Mouse (Mus musculus) heart, adult 2 months (tissue): ENCODE data around the gene Gm13889. TPM values are rescaled to one million over a fixed set of nuclear protein-coding genes. Genes with fewer than 3 reads are reported as not detected.

Experiments
- DNase-seq, 2 experiments: peaks; one replicate each; pipeline ENCODE4 v3.0.0; 2021
- H3K27ac ChIP-seq: fragments of 200-600 bp; 2 replicates; pipeline ENCODE4 v1.8.1; 2022
- H3K27me3 ChIP-seq: fragments of 200-500 bp; 2 replicates; pipeline ENCODE4 v1.6.1; 2012; ENCODE audit warnings: mild to moderate bottlenecking, low read length, inconsistent platforms, mixed read lengths; ENCODE audit not compliant: control insufficient read depth, insufficient read depth
- H3K36me3 ChIP-seq: fragments of 200-500 bp; 2 replicates; pipeline ENCODE4 v1.6.1; 2012; ENCODE audit warnings: low read length, inconsistent platforms; ENCODE audit not compliant: control insufficient read depth, insufficient read depth
- H3K4me1 ChIP-seq: fragments of 200-500 bp; 2 replicates; pipeline ENCODE4 v1.6.1; 2011; ENCODE audit warnings: low read length; ENCODE audit not compliant: control insufficient read depth, insufficient read depth
- H3K4me3 ChIP-seq: fragments of 200-600 bp; 2 replicates; pipeline ENCODE4 v1.8.1; 2022
- H3K79me2 ChIP-seq: fragments of 200-500 bp; replicated peaks from 2 replicates; pipeline ENCODE4 v1.6.1; 2012; ENCODE audit warnings: mild to moderate bottlenecking, inconsistent platforms, low read length, moderate library complexity, mixed read lengths; ENCODE audit not compliant: control insufficient read depth, insufficient read depth
- H3K9ac ChIP-seq: fragments of 200-500 bp; 2 replicates; pipeline ENCODE4 v1.6.1; 2012; ENCODE audit warnings: low read depth, mild to moderate bottlenecking, control low read depth, inconsistent platforms, low read length, mixed read lengths
- CTCF ChIP-seq: fragments of 200-600 bp; IDR thresholded peaks from 2 replicates; pipeline ENCODE4 v1.8.1; 2022; ENCODE audit warnings: antibody characterized with exemption, mild to moderate bottlenecking, moderate library complexity
- EP300 ChIP-seq: fragments of 200-500 bp; IDR thresholded peaks from 2 replicates; pipeline ENCODE4 v1.6.1; 2011; ENCODE audit warnings: low read depth, low read length, control low read depth; ENCODE audit not compliant: insufficient read depth
- POLR2A ChIP-seq: fragments of 200-500 bp; IDR thresholded peaks from 2 replicates; pipeline ENCODE4 v1.6.1; 2011; ENCODE audit warnings: mild to moderate bottlenecking, low read depth, low read length, control low read depth; ENCODE audit not compliant: insufficient read depth
- WGBS: fragments of 180-500 bp; shearing (Covaris S2); methylation state at CpG from one replicate; pipeline ENCODE4 v1.1.7; 2018; 5-methylcytosine and 5-hydroxymethylcytosine counted together
- intact Hi-C: fragments of 180-260 bp; cut with DNase I; formaldehyde crosslinking; loops from one replicate; pipeline ENCODE4 v1.15.1; 2025
- polyA plus RNA-seq: library from polyadenylated mRNA; depleted of rRNA; stranded (reverse); fragments of >200 nt; gene quantifications from 2 replicates; pipeline ENCODE4 v1.2.3, GENCODE M21; 2012
- total RNA-seq, 2 experiments: library from RNA; stranded (reverse); gene quantifications; 2 replicates each; pipeline ENCODE4 v1.2.3; 2021

Gene Gm13889
- total and polyA plus RNA-seq, 3 experiments: 8.3 to 12.4 (median 9.4) TPM

DNA sequence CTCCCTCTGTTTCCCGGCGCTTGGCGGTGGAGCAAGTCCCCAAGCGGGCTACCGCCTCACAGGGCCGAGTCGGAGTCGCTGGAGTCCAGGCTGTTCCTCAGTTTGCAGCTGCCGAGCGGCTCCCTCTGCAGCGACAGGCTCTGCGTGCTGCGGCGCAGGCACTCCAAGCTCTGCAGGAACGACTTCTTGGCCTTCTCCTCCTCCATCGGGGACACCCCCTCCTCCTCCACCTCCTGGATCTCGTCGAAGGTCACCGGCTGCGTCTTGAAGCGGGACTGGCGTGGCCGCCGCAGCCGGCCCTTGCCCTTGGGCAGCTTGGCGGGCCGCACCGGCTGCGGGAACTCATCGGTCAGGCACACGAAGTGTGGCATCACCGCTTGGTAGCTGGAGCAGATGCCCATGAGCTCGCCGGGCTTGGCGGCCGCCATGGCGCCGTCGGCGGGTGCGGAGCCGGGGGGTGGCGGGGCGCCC is 635 bp downstream of the Gm13889 start:
- intact Hi-C loops: loop anchor here (2.0 to 5.0 kb wide), 2 partner anchors 46 to 49 kb away; no protein-coding TSS in a partner anchor
- peak; percentile 66 to 73 for DNase-seq
- peak overlapping the region; percentile 62 for H3K4me3 ChIP-seq
- H3K79me2 ChIP-seq: no peaks in the 10 kb centered on the region
- H3K4me1 ChIP-seq: peaks cover 3% of the 10 kb centered on the region
- H3K36me3 ChIP-seq: no peaks in the 10 kb centered on the region
- TF ChIP-seq EP300: no peak
- no peak for TF ChIP-seq CTCF
- TF ChIP-seq POLR2A: no peak
- H3K9ac ChIP-seq: peak overlapping the region; percentile 69
- 1% methylated on average over 44 of the region's 44 CpGs for WGBS
- peak overlapping the region; percentile 65 for H3K27ac ChIP-seq
- H3K27me3 ChIP-seq: peaks cover 6% of the 10 kb centered on the region; the same call in 1 of the 2 replicates

- H3K9ac ChIP-seq: peak overlapping the region; percentile 69
- under 1% methylated on average over 31 of the region's 31 CpGs for WGBS
- peaks cover 3% of the 10 kb centered on the region for H3K4me1 ChIP-seq
- no peaks in the 10 kb centered on the region for H3K79me2 ChIP-seq
- TF ChIP-seq CTCF (no peak), POLR2A (no peak), EP300 (no peak)
- H3K27ac ChIP-seq: peak overlapping the region; percentile 65
- peak overlapping the region; percentile 62 for H3K4me3 ChIP-seq
- intact Hi-C loops: loop anchor here (2.0 to 5.0 kb wide), 2 partner anchors 47 to 49 kb away; no protein-coding TSS in a partner anchor
- DNase-seq: no peak
- no peaks in the 10 kb centered on the region for H3K36me3 ChIP-seq
- peaks cover 6% of the 10 kb centered on the region; the same call in 1 of the 2 replicates for H3K27me3 ChIP-seq
These were observed 1.1 kb downstream of the Gm13889 start for GRCm38 (mm10) chr2:93955886-93956285.

- peak overlapping the region; percentile 52 for H3K27ac ChIP-seq
- peak overlapping the region; percentile 28 for H3K9ac ChIP-seq
- peak overlapping the region; percentile 18 for H3K4me3 ChIP-seq
- H3K4me1 ChIP-seq: peaks cover 3% of the 10 kb centered on the region
- H3K79me2 ChIP-seq: no peaks in the 10 kb centered on the region
- 1% methylated on average over 32 of the region's 32 CpGs for WGBS
- intact Hi-C loops: loop anchor here (5.0 kb wide), 1 partner anchor 48 kb away; no protein-coding TSS in a partner anchor
- no peak for DNase-seq
- H3K27me3 ChIP-seq: peaks cover 6% of the 10 kb centered on the region; the same call in 1 of the 2 replicates
- TF ChIP-seq POLR2A (no peak), EP300 (no peak), CTCF (no peak)
- no peaks in the 10 kb centered on the region for H3K36me3 ChIP-seq
These were observed 2.0 kb downstream of the Gm13889 start for GRCm38 (mm10) chr2:93954781-93955578.

DNA sequence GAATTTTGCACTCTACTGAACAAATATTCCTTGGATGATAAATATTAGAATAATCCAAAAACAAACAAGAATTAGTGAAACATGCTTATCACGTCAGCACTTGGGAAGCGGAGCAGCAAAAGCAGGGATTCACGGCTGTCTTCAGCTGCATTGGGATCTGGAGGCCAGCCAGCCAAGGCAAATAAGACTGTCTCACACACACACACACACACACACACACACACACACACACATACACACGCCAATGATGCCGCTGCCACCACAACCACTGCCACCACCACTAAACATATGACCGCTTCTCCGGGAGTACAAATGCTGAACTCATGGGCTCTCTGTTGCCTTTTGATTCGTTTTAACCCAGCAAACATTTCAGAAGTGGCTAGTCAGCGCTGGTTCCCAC is 3.3 kb downstream of the Gm13889 start:
- 87% methylated on average over 9 of the region's 9 CpGs for WGBS
- H3K79me2 ChIP-seq: no peaks in the 10 kb centered on the region
- H3K4me1 ChIP-seq: peaks cover 3% of the 10 kb centered on the region
- no peak overlapping the region for H3K27ac ChIP-seq
- H3K9ac ChIP-seq: no peak overlapping the region
- intact Hi-C loops: no loop called here
- DNase-seq: no peak
- H3K36me3 ChIP-seq: no peaks in the 10 kb centered on the region
- H3K27me3 ChIP-seq: peaks cover 6% of the 10 kb centered on the region; the same call in 1 of the 2 replicates
- no peak overlapping the region for H3K4me3 ChIP-seq
- TF ChIP-seq POLR2A: no peak
- no peak for TF ChIP-seq CTCF
- TF ChIP-seq EP300: no peak

DNA sequence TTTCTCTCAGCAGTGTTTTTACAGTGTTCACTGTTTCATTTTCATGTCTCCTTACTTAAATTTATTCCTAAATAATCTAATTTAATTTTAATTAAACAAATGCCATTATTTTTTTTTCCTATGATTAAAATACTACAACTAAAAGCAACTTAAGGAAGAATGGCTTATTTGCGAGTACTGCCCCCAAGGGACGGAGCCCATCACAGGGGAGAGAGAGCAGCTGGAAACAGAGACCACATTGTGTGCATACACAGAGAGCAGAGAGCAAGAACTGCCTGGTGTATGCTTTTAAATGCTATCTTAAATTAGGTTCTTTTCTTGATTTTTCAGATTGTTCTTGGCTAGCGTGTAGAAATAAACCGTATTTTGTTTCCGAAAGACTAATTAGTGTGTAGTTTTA is 10.0 kb downstream of the Gm13889 start:
- intact Hi-C loops: no loop called here
- Histone ChIP-seq H3K4me3 (no peak overlapping the region), H3K27ac (no peak overlapping the region), H3K9ac (no peak overlapping the region), H3K79me2 (no peaks in the 10 kb centered on the region), H3K4me1 (peaks cover under 1% of the 10 kb centered on the region), H3K27me3 (no peaks in the 10 kb centered on the region), H3K36me3 (no peaks in the 10 kb centered on the region)
- TF ChIP-seq CTCF (no peak), EP300 (no peak), POLR2A (no peak)
- 45% methylated on average over 5 of the region's 5 CpGs for WGBS
- no peak for DNase-seq

DNA sequence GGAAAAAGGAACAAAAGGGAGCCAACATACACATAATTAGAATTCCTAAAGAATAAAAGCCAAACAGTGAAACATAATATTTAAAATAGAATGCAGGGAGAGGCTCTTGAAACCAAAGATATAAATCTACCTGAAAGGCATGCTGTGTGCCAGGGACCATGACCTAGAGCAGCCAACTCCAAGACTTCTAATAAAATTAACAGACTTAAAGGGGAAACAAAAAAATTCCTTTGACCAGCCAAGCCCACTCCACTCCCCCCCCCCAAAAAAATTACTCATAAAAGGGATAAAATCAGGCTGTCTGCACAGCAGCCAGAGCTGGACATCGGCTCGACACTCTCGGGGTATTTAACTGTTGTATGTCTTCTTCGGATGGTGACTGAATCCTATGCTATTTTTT is 12.1 kb downstream of the Gm13889 start:
- H3K36me3 ChIP-seq: no peaks in the 10 kb centered on the region
- intact Hi-C loops: no loop called here
- 86% methylated on average over 4 of the region's 4 CpGs for WGBS
- no peak for TF ChIP-seq POLR2A
- no peak for TF ChIP-seq CTCF
- TF ChIP-seq EP300: no peak
- no peaks in the 10 kb centered on the region for H3K79me2 ChIP-seq
- peaks cover 3% of the 10 kb centered on the region for H3K4me1 ChIP-seq
- H3K4me3 ChIP-seq: no peak overlapping the region
- no peak for DNase-seq
- no peaks in the 10 kb centered on the region for H3K27me3 ChIP-seq
- no peak overlapping the region for H3K9ac ChIP-seq
- no peak overlapping the region for H3K27ac ChIP-seq
